Mouse (Mus musculus) C2C12 (cell line): ENCODE data around the gene Wdr25. TPM values are rescaled to one million over a fixed set of nuclear protein-coding genes. Genes with fewer than 3 reads are reported as not detected.

Experiments
- H3K27me3 ChIP-seq: one replicate; pipeline ENCODE4 v1.6.1; 2011; ENCODE audit not compliant: control insufficient read depth, insufficient read depth, insufficient read length
- H3K36me3 ChIP-seq: one replicate; pipeline ENCODE4 v1.6.1; 2011; ENCODE audit not compliant: control insufficient read depth, insufficient read depth
- H3K4me3 ChIP-seq: one replicate; pipeline ENCODE4 v1.5.1; 2011; ENCODE audit warnings: mild to moderate bottlenecking, control low read depth; ENCODE audit not compliant: poor library complexity, insufficient read depth, severe bottlenecking
- H3K79me2 ChIP-seq: one replicate; pipeline ENCODE4 v1.6.1; 2011; ENCODE audit not compliant: control insufficient read depth, insufficient read depth
- H3K79me3 ChIP-seq: one replicate; pipeline ENCODE4 v1.6.1; 2011; ENCODE audit warnings: low read depth, control low read depth
- H3ac ChIP-seq: one replicate; pipeline ENCODE3; 2011; ENCODE audit warnings: low read depth; ENCODE audit not compliant: control insufficient read depth, insufficient read length
- CEBPB ChIP-seq: IDR thresholded peaks from one replicate; pipeline ENCODE4 v1.6.1; 2011; ENCODE audit warnings: low read depth, mild to moderate bottlenecking, control low read depth, moderate library complexity
- CTCF ChIP-seq: IDR thresholded peaks from one replicate; pipeline ENCODE4 v1.5.1; 2011; ENCODE audit not compliant: control insufficient read depth, insufficient read depth, insufficient read length
- FOSL1 ChIP-seq: IDR thresholded peaks from one replicate; pipeline ENCODE4 v1.8.0; 2011; ENCODE audit warnings: mild to moderate bottlenecking, low read length; ENCODE audit not compliant: poor library complexity, insufficient read depth, severe bottlenecking
- MAX ChIP-seq: IDR thresholded peaks from one replicate; pipeline ENCODE4 v1.6.1; 2011; ENCODE audit warnings: mild to moderate bottlenecking, control low read depth
- MYOD1 ChIP-seq: IDR thresholded peaks from one replicate; pipeline ENCODE4 v1.6.1; 2011; ENCODE audit warnings: low read depth; ENCODE audit not compliant: control insufficient read depth, insufficient read length
- MYOG ChIP-seq: IDR thresholded peaks from one replicate; pipeline ENCODE4 v1.6.1; 2011; ENCODE audit not compliant: control insufficient read depth, insufficient read length; ENCODE audit errors: extremely low read depth
- USF1 ChIP-seq: IDR thresholded peaks from one replicate; pipeline ENCODE4 v1.6.1; 2011; ENCODE audit warnings: low read depth, mild to moderate bottlenecking, control low read depth, moderate library complexity
- polyA plus RNA-seq: library from polyadenylated mRNA; unstranded; fragments of >200 nt; fragmentation: generic; extraction: Trizol; gene quantifications from one replicate; pipeline ENCODE4 v1.2.1, GENCODE M21; 2012; ENCODE audit warnings: missing spikeins

Gene Wdr25
- polyA plus RNA-seq, 1 experiment, result 9.4 TPM

- H3K27me3 ChIP-seq, result no peaks in the 10 kb centered on the region
- H3K79me2 ChIP-seq, result no peaks in the 10 kb centered on the region
- no peak for TF ChIP-seq MAX
- TF ChIP-seq MYOD1, result no peak
- no peak for TF ChIP-seq USF1
- no peak for TF ChIP-seq CEBPB
- no peak for TF ChIP-seq CTCF
- no peak for TF ChIP-seq FOSL1
- TF ChIP-seq MYOG, result no peak
- H3ac ChIP-seq, result no peak overlapping the region
- H3K36me3 ChIP-seq, result peaks cover 50% of the 10 kb centered on the region
- H3K4me3 ChIP-seq, result no peak overlapping the region
- no peaks in the 10 kb centered on the region for H3K79me3 ChIP-seq
These were observed 23.9 kb upstream of the Wdr25 start for GRCm38 (mm10) chr12:108869575-108869974.

GRCm38 (mm10) chr12:108873122-108873521 lies 20.3 kb upstream of the Wdr25 start:
- H3K79me3 ChIP-seq, result no peaks in the 10 kb centered on the region
- TF ChIP-seq USF1 (peak; percentile 54), CTCF (no peak)
- H3K79me2 ChIP-seq, result no peaks in the 10 kb centered on the region
- peaks cover 56% of the 10 kb centered on the region for H3K36me3 ChIP-seq
- no peaks in the 10 kb centered on the region for H3K27me3 ChIP-seq
- no peak overlapping the region for H3K4me3 ChIP-seq
- no peak overlapping the region for H3ac ChIP-seq

- H3K79me3 ChIP-seq, result peaks cover 7% of the 10 kb centered on the region
- TF ChIP-seq MYOG (no peak), CTCF (no peak), FOSL1 (no peak), USF1 (no peak), MAX (no peak), CEBPB (no peak), MYOD1 (no peak)
- peaks cover 48% of the 10 kb centered on the region for H3K36me3 ChIP-seq
- peaks cover 2% of the 10 kb centered on the region for H3K79me2 ChIP-seq
- no peak overlapping the region for H3ac ChIP-seq
- H3K4me3 ChIP-seq, result no peak overlapping the region
- no peaks in the 10 kb centered on the region for H3K27me3 ChIP-seq
These were observed 14.3 kb upstream of the Wdr25 start for GRCm38 (mm10) chr12:108879138-108879537.

- Histone ChIP-seq H3K79me3 (peaks cover 12% of the 10 kb centered on the region), H3K27me3 (no peaks in the 10 kb centered on the region), H3ac (no peak overlapping the region), H3K36me3 (peaks cover 47% of the 10 kb centered on the region), H3K4me3 (no peak overlapping the region), H3K79me2 (peaks cover 15% of the 10 kb centered on the region)
- TF ChIP-seq CEBPB, result no peak
- no peak for TF ChIP-seq MYOD1
- no peak for TF ChIP-seq MYOG
- no peak for TF ChIP-seq MAX
- TF ChIP-seq FOSL1, result no peak
- TF ChIP-seq USF1, result no peak
- TF ChIP-seq CTCF, result no peak
These were observed 12.8 kb upstream of the Wdr25 start for GRCm38 (mm10) chr12:108880606-108881005.

GRCm38 (mm10) chr12:108881192-108881591 lies 12.2 kb upstream of the Wdr25 start:
- Histone ChIP-seq H3K27me3 (no peaks in the 10 kb centered on the region), H3K36me3 (peaks cover 45% of the 10 kb centered on the region), H3K79me2 (peaks cover 18% of the 10 kb centered on the region), H3ac (no peak overlapping the region), H3K79me3 (peaks cover 12% of the 10 kb centered on the region), H3K4me3 (no peak overlapping the region)
- TF ChIP-seq MAX, result no peak
- TF ChIP-seq MYOD1, result no peak

- peaks cover 30% of the 10 kb centered on the region for H3K79me2 ChIP-seq
- TF ChIP-seq USF1, result no peak
- no peak for TF ChIP-seq FOSL1
- no peak for TF ChIP-seq MAX
- no peak for TF ChIP-seq CEBPB
- TF ChIP-seq MYOG, result no peak
- TF ChIP-seq MYOD1, result no peak
- no peak for TF ChIP-seq CTCF
- peaks cover 57% of the 10 kb centered on the region for H3K36me3 ChIP-seq
- H3K4me3 ChIP-seq, result no peak overlapping the region
- H3ac ChIP-seq, result no peak overlapping the region
- H3K27me3 ChIP-seq, result no peaks in the 10 kb centered on the region
- H3K79me3 ChIP-seq, result peaks cover 12% of the 10 kb centered on the region
These were observed 10.7 kb upstream of the Wdr25 start for GRCm38 (mm10) chr12:108882776-108883175.
